Mouse (Mus musculus): ENCODE measurements around the gene Prr15l. TPM values are rescaled to one million over a fixed set of nuclear protein-coding genes. Genes with fewer than 3 reads are reported as not detected.

Prr15l gene
- total and polyA plus RNA-seq, 2 experiments from 2014 or later: 0.10 to 0.71 TPM

DNA sequence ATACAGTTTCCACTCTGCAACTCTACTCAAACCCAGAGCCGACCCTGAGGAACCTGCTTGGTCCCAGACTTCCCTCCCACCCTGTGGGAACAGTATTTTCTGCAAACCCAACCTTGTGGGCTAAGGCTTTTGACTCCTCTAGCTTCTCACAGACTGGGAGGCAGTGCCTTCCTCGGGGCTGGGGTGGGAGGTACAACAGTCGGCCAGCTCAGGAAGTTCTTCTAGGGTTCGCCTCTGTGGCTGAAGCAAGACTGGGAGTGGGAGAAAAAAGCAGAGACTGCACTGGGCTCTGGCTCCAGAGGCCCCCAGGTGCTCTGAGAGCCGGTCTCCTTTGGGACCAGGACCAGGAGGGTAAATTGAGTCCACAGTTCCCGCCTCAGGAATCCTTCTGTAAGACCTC, 25.0 kb downstream of the Prr15l start:
- Histone ChIP-seq H3K9me3 (ENCODE audit: low read length) (no peaks in the 10 kb centered on the region), H3K4me1 (ENCODE audit: insufficient read depth, low read length) (no peaks in the 10 kb centered on the region), H3K27me3 (ENCODE audit: insufficient read depth, low read length) (no peaks in the 10 kb centered on the region), H3K9ac (replicated peaks; ENCODE audit: low read length) (no peak overlapping the region), H3K4me3 (ENCODE audit: low read length) (no peak overlapping the region), H3K36me3 (ENCODE audit: insufficient read depth, low read length) (peaks cover 37% of the 10 kb centered on the region), H3K4me2 (ENCODE audit: low read depth, low read length) (no peak overlapping the region), H3K27ac (no peak overlapping the region)
- ATAC-seq (no peak), DNase-seq (ENCODE audit: low spot score) (no peak)
- WGBS: 75% methylated on average over 6 of the region's 6 CpGs
- TF ChIP-seq CTCF (IDR thresholded peaks at IDR 0.05; ENCODE audit: low read depth): no peak

DNA sequence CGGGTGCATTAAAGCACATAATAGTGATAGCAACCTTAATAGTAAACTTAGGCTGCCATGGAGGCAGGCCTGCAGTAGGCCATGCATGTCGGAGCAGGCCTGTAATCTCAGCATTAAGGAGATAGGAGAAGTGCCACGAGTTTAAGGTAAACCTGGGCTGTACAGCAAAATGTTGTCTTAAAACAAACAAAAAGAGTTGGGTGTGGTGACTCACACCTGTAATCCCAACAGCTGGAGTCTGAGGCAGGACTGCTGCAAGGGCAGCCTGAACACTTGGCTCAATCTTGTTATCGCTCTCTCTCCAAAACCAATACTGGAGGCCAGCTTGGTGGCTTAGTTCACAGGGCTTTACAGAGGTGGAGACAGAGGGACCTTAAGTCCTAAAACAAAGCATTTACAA, 27.2 kb downstream of the Prr15l start:
- no peak for TF ChIP-seq CTCF (IDR thresholded peaks at IDR 0.05; ENCODE audit: low read depth)
- Histone ChIP-seq H3K27me3 (ENCODE audit: insufficient read depth, low read length) (no peaks in the 10 kb centered on the region), H3K36me3 (ENCODE audit: insufficient read depth, low read length) (peaks cover 49% of the 10 kb centered on the region), H3K27ac (no peak overlapping the region), H3K4me2 (ENCODE audit: low read depth, low read length) (no peak overlapping the region), H3K4me3 (ENCODE audit: low read length) (no peak overlapping the region), H3K9ac (replicated peaks; ENCODE audit: low read length) (no peak overlapping the region), H3K9me3 (ENCODE audit: low read length) (no peaks in the 10 kb centered on the region), H3K4me1 (ENCODE audit: insufficient read depth, low read length) (no peaks in the 10 kb centered on the region)
- no peak for ATAC-seq
- 94% methylated on average over 4 of the region's 4 CpGs for WGBS
- no peak for DNase-seq (ENCODE audit: low spot score)

DNA sequence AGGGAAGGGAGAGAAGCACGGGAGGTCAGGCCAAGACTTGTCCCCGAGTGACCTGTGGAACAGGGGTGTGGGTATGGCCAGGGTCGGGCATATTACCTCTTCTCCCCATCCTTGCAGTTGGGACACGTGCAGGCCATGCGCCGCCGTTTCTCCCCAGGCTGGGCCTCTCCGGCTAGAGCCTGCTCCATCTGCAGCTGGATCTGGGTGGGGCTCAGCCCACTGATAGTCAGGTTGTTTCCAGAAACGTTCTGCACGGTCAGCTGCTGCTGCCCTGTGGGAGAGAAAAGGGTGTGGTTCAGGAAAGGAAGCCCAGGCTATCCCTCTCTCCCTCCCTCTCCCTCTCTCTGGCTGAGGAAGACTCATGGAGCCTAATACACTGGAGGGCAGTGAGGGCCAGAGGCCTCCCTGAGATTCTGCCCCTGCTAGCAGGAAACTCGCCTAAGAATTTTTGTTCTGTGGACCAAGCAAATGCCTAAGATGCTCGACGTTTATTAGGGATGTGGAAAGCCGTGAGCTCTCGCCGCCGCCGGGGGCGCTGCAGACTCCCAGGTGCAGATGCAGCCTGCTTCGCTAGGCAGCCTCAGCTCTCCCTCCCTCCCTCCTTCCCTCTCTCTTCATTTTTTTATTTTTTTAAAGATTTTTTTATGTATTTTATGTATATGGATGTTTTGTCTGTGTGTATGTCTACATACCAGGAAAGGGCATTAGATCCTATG, 28.3 kb downstream of the Prr15l start:
- H3K27me3 ChIP-seq (ENCODE audit: insufficient read depth, low read length): no peaks in the 10 kb centered on the region
- H3K9me3 ChIP-seq (ENCODE audit: low read length): no peaks in the 10 kb centered on the region
- no peak overlapping the region for H3K4me3 ChIP-seq (ENCODE audit: low read length)
- peak; percentile 52 for DNase-seq (ENCODE audit: low spot score)
- WGBS: 57% methylated on average over 20 of the region's 20 CpGs
- peak; percentile 67 for TF ChIP-seq CTCF (IDR thresholded peaks at IDR 0.05; ENCODE audit: low read depth)
- H3K27ac ChIP-seq: no peak overlapping the region
- H3K4me1 ChIP-seq (ENCODE audit: insufficient read depth, low read length): no peaks in the 10 kb centered on the region
- peaks cover 54% of the 10 kb centered on the region for H3K36me3 ChIP-seq (ENCODE audit: insufficient read depth, low read length)
- H3K4me2 ChIP-seq (ENCODE audit: low read depth, low read length): no peak overlapping the region
- ATAC-seq: no peak
- no peak overlapping the region for H3K9ac ChIP-seq (replicated peaks; ENCODE audit: low read length)

GRCm38 (mm10) chr11:96957061-96957805, 29.3 kb downstream of the Prr15l start:
- Histone ChIP-seq H3K4me2 (ENCODE audit: low read depth, low read length) (no peak overlapping the region), H3K27ac (no peak overlapping the region), H3K9ac (replicated peaks; ENCODE audit: low read length) (no peak overlapping the region), H3K4me1 (ENCODE audit: insufficient read depth, low read length) (no peaks in the 10 kb centered on the region), H3K9me3 (ENCODE audit: low read length) (no peaks in the 10 kb centered on the region), H3K4me3 (ENCODE audit: low read length) (no peak overlapping the region), H3K27me3 (ENCODE audit: insufficient read depth, low read length) (no peaks in the 10 kb centered on the region), H3K36me3 (ENCODE audit: insufficient read depth, low read length) (peaks cover 58% of the 10 kb centered on the region)
- no peak for TF ChIP-seq CTCF (IDR thresholded peaks at IDR 0.05; ENCODE audit: low read depth)
- no peak for ATAC-seq
- DNase-seq (ENCODE audit: low spot score): no peak
- 86% methylated on average over 10 of the region's 10 CpGs for WGBS

GRCm38 (mm10) chr11:96963580-96963979, 35.7 kb downstream of the Prr15l start:
- Histone ChIP-seq H3K4me2 (ENCODE audit: low read depth, low read length) (no peak overlapping the region), H3K4me1 (ENCODE audit: insufficient read depth, low read length) (no peaks in the 10 kb centered on the region), H3K4me3 (ENCODE audit: low read length) (no peak overlapping the region), H3K36me3 (ENCODE audit: insufficient read depth, low read length) (peaks cover 36% of the 10 kb centered on the region), H3K27ac (peak overlapping the region; percentile 54; the same call in 1 of the 2 replicates), H3K9me3 (ENCODE audit: low read length) (no peaks in the 10 kb centered on the region), H3K27me3 (ENCODE audit: insufficient read depth, low read length) (no peaks in the 10 kb centered on the region), H3K9ac (replicated peaks; ENCODE audit: low read length) (no peak overlapping the region)
- peak; percentile 92 for TF ChIP-seq CTCF (IDR thresholded peaks at IDR 0.05; ENCODE audit: low read depth)
- peak; percentile 85 for ATAC-seq
- peak; percentile 88 for DNase-seq (ENCODE audit: low spot score)
- 13% methylated on average over 8 of the region's 8 CpGs for WGBS

DNA sequence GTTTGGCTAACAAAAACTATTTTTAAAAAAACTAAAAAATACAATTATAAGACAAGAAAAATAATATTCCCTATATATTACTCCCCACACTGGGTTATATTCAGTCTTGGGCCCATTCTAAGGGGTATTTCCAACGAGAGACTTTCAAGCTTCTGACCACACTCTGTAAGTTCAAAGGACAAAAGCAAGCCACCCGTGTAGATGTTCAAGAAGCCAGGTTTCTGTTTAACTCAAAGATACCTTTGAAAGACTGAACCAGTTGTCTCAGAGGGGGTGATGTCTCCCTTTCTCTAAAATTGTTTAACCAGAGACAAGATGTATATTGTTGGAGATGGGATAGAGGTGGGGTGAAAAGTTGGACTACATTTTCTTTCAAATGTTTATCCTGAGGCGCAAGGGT, 38.3 kb downstream of the Prr15l start:
- H3K36me3 ChIP-seq (ENCODE audit: insufficient read depth, low read length): peaks cover 17% of the 10 kb centered on the region
- H3K27ac ChIP-seq: no peak overlapping the region
- ATAC-seq (no peak), DNase-seq (ENCODE audit: low spot score) (no peak)
- 89% methylated on average over 3 of the region's 3 CpGs for WGBS
- H3K4me2 ChIP-seq (ENCODE audit: low read depth, low read length): no peak overlapping the region
- H3K4me1 ChIP-seq (ENCODE audit: insufficient read depth, low read length): peaks cover 6% of the 10 kb centered on the region; the same call in 1 of the 2 replicates
- H3K9me3 ChIP-seq (ENCODE audit: low read length): no peaks in the 10 kb centered on the region
- no peak overlapping the region for H3K9ac ChIP-seq (replicated peaks; ENCODE audit: low read length)
- H3K4me3 ChIP-seq (ENCODE audit: low read length): no peak overlapping the region
- H3K27me3 ChIP-seq (ENCODE audit: insufficient read depth, low read length): no peaks in the 10 kb centered on the region
- TF ChIP-seq CTCF (IDR thresholded peaks at IDR 0.05; ENCODE audit: low read depth): no peak

All from hindbrain, postnatal 0 days (tissue).